Mouse (Mus musculus) CD8-positive naive resting alpha-beta T cell, adult 57 days (primary cell): ENCODE data around the gene Gramd4. TPM values are rescaled to one million over a fixed set of nuclear protein-coding genes. Genes with fewer than 3 reads are reported as not detected.

Experiments used
- total RNA-seq: library from RNA; stranded (reverse); gene quantifications from one replicate; pipeline ENCODE4 v1.2.4, GENCODE M21; 2023

Gramd4 gene
- 163 TPM for total RNA-seq

DNA sequence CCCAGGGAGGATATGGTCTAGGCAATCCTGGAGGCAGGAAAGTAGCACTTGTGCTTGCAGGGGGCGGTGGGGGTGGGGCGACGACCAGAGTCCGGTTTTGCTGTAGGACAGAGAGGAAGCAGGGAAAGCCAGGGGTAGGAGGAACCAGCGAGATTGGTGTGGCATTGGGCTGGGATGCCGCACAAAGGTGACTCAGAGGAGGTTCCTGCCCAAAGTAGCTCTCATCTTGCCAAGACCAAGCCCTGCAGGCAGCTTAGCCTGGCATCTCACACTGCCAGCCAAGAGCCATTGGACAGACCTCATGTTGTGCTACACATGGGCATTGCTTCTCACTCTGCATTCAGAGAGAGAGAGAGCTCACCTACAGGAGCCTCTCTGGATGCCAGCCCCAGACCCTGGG, at the start of gene Gramd4:
Gene Gramd4, plus strand, starts transcription at position 283 of the 400 bp plus-strand sequence.

GRCm38 (mm10) chr15:86033191-86033841, 24.2 kb upstream of the Gramd4 start, which contains the start of gene Celsr1:
TSS of gene Celsr1 (minus strand) at chr15:86033777.

GRCm38 (mm10) chr15:86185689-86186569, 128.4 kb downstream of the Gramd4 start, which contains the start of gene Cerk:
TSS of gene Cerk (minus strand) at chr15:86186141.

Other genes with a start within 250 kb of the Gramd4 start
- 22.3 TPM for gene Cdpf1, start 246.0 kb upstream of the Gramd4 start, total RNA-seq
- not detected for gene Pkdrej, start 236.0 kb upstream of the Gramd4 start, total RNA-seq
- 27.1 TPM for gene Ttc38, start 225.4 kb upstream of the Gramd4 start, total RNA-seq
- gene Gtse1, start 197.9 kb upstream of the Gramd4 start, total RNA-seq: 1.7 TPM
- 29.5 TPM for gene Trmu, start 178.4 kb upstream of the Gramd4 start, total RNA-seq
- gene Celsr1, start 23.9 kb upstream of the Gramd4 start, total RNA-seq: 15.2 TPM
- gene Cerk, start 128.4 kb downstream of the Gramd4 start, total RNA-seq: 35.0 TPM
- gene Tbc1d22a, start 156.8 kb downstream of the Gramd4 start, total RNA-seq: 32.5 TPM